Mouse (Mus musculus): ENCODE results near the gene Ppp2r2d.

Ppp2r2d gene

GRCm38 (mm10) chr7:138923756-138924425, 78.0 kb downstream of the Ppp2r2d start:
- DNase-seq (ENCODE audit: low read depth, low spot score), result no peak

- no peak for DNase-seq (ENCODE audit: low read depth, low spot score)
These were observed 82.6 kb downstream of the Ppp2r2d start for GRCm38 (mm10) chr7:138928456-138928855.
